Mouse (Mus musculus) CH12.LX (cell line): ENCODE measurements around the gene Otop3. TPM values are rescaled to one million over a fixed set of nuclear protein-coding genes. Genes with fewer than 3 reads are reported as not detected.

Experiments
- DNase-seq: peaks from one replicate; pipeline ENCODE4 v3.0.0-alpha.2; 2013; ENCODE audit errors: extremely low read depth
- H3K27ac ChIP-seq: 2 replicates; pipeline ENCODE4 v1.5.1; 2012; ENCODE audit warnings: low read depth, mild to moderate bottlenecking, control low read depth, moderate library complexity; ENCODE audit not compliant: insufficient read depth
- H3K27me3 ChIP-seq: replicated peaks from 2 replicates; pipeline ENCODE3; 2012; ENCODE audit warnings: inconsistent platforms
- H3K36me3 ChIP-seq, 2 experiments: replicated peaks in 1 of 2; 2 replicates each; pipeline versions ENCODE3 to v1.6.1; 2012; ENCODE audit warnings: inconsistent platforms in 1 of 2, low read length in 1 of 2, mild to moderate bottlenecking in 1 of 2, mixed read lengths in 1 of 2, moderate library complexity in 1 of 2; ENCODE audit not compliant: control insufficient read depth in 1 of 2, insufficient read depth in 1 of 2
- H3K4me1 ChIP-seq, 2 experiments: 2 replicates each; pipeline ENCODE4 v1.6.1; 2012; ENCODE audit warnings: inconsistent platforms in 1 of 2, moderate library complexity in 1 of 2; ENCODE audit not compliant: insufficient read depth in 2 of 2, control insufficient read depth in 1 of 2
- H3K4me2 ChIP-seq: 2 replicates; pipeline ENCODE4 v1.6.1; 2012; ENCODE audit warnings: low read depth, mild to moderate bottlenecking, control low read depth; ENCODE audit not compliant: poor library complexity, insufficient read depth, severe bottlenecking
- H3K4me3 ChIP-seq, 3 experiments: fragments of 150-350 bp in 1 of 3; sonication (generic) in 1 of 3; replicated peaks in 1 of 3; 2 replicates each; pipeline versions ENCODE3 to v1.5.1; 2011 to 2012; ENCODE audit warnings: low read depth in 2 of 3, low read length in 2 of 3, mild to moderate bottlenecking in 2 of 3, moderate library complexity in 2 of 3, control low read depth in 1 of 3, improper control_type of control experiment in 1 of 3, inconsistent platforms in 1 of 3, mixed read lengths in 1 of 3; ENCODE audit not compliant: poor library complexity in 1 of 3
- H3K79me2 ChIP-seq: replicated peaks from 2 replicates; pipeline ENCODE4 v1.6.1; 2012; ENCODE audit warnings: mild to moderate bottlenecking, moderate library complexity; ENCODE audit not compliant: control insufficient read depth, poor library complexity, insufficient read depth, severe bottlenecking; ENCODE audit errors: extremely low read depth
- H3K9ac ChIP-seq: 2 replicates; pipeline ENCODE4 v1.6.1; 2012; ENCODE audit warnings: low read depth, mild to moderate bottlenecking, control low read depth, moderate library complexity; ENCODE audit not compliant: insufficient read depth
- H3K9me3 ChIP-seq: replicated peaks from 2 replicates; pipeline ENCODE3; 2012; ENCODE audit warnings: low read length, inconsistent platforms, mixed read lengths
- BHLHE40 ChIP-seq: IDR thresholded peaks from 2 replicates; pipeline ENCODE4 v1.6.1; 2011; ENCODE audit warnings: mild to moderate bottlenecking, low read depth, low read length, improper control_type of control experiment
- CHD1 ChIP-seq: IDR thresholded peaks from 2 replicates; pipeline ENCODE4 v1.6.1; 2012; ENCODE audit warnings: low read depth, low read length, improper control_type of control experiment, inconsistent platforms
- CTCF ChIP-seq, 2 experiments: IDR thresholded peaks in 1 of 2; conservative IDR thresholded peaks in 1 of 2; 2 replicates each; pipeline ENCODE4 v1.5.1; 2011 to 2012; ENCODE audit warnings: low read depth in 2 of 2, low read length in 2 of 2, improper control_type of control experiment in 1 of 2, inconsistent platforms in 1 of 2, mild to moderate bottlenecking in 1 of 2, moderate library complexity in 1 of 2
- ELF1 ChIP-seq: IDR thresholded peaks from 2 replicates; pipeline ENCODE4 v1.6.1; 2014; ENCODE audit warnings: low read depth, mild to moderate bottlenecking, inconsistent platforms, low read length, improper control_type of control experiment
- ETS1 ChIP-seq: conservative IDR thresholded peaks from 2 replicates; pipeline ENCODE4 v1.6.1; 2012; ENCODE audit warnings: low read depth, mild to moderate bottlenecking, inconsistent platforms, low read length, improper control_type of control experiment, moderate library complexity
- JUN ChIP-seq: IDR thresholded peaks from 2 replicates; pipeline ENCODE4 v1.6.1; 2011; ENCODE audit warnings: low read depth, mild to moderate bottlenecking, low read length, improper control_type of control experiment, moderate library complexity; ENCODE audit not compliant: insufficient read depth
- JUND ChIP-seq: conservative IDR thresholded peaks from 2 replicates; pipeline ENCODE4 v1.6.1; 2011; ENCODE audit warnings: low read depth, low read length, improper control_type of control experiment
- MEF2A ChIP-seq: IDR thresholded peaks from 2 replicates; pipeline ENCODE4 v1.6.1; 2014; ENCODE audit warnings: low read depth, mild to moderate bottlenecking, inconsistent platforms, low read length, improper control_type of control experiment, borderline replicate concordance
- MXI1 ChIP-seq: IDR thresholded peaks from 2 replicates; pipeline ENCODE4 v1.6.1; 2011; ENCODE audit warnings: mild to moderate bottlenecking, low read depth, low read length, improper control_type of control experiment
- MYC ChIP-seq: IDR thresholded peaks from 2 replicates; pipeline ENCODE4 v1.6.1; 2011; ENCODE audit warnings: low read depth, mild to moderate bottlenecking, improper control_type of control experiment, low read length
- NELFE ChIP-seq: IDR thresholded peaks from 2 replicates; pipeline ENCODE4 v1.6.1; 2011; ENCODE audit warnings: low read depth, low read length, improper control_type of control experiment
- NRF1 ChIP-seq: IDR thresholded peaks from 2 replicates; pipeline ENCODE4 v1.6.1; 2014; ENCODE audit warnings: low read depth, mild to moderate bottlenecking, inconsistent platforms, low read length, improper control_type of control experiment, moderate library complexity
- PAX5 ChIP-seq: IDR thresholded peaks from 2 replicates; pipeline ENCODE4 v1.6.1; 2012; ENCODE audit warnings: low read length, inconsistent platforms, mixed read lengths
- POLR2A ChIP-seq: IDR thresholded peaks from 2 replicates; pipeline ENCODE4 v1.6.1; 2011; ENCODE audit warnings: low read depth, mild to moderate bottlenecking, improper control_type of control experiment, low read length
- SIN3A ChIP-seq: IDR thresholded peaks from 2 replicates; pipeline ENCODE4 v1.6.1; 2012; ENCODE audit warnings: low read length, improper control_type of control experiment, inconsistent platforms
- SMC3 ChIP-seq: IDR thresholded peaks from 2 replicates; pipeline ENCODE4 v1.6.1; 2011; ENCODE audit warnings: low read depth, low read length, improper control_type of control experiment
- TBP ChIP-seq: conservative IDR thresholded peaks from 2 replicates; pipeline ENCODE4 v1.6.1; 2011; ENCODE audit warnings: low read depth, low read length, improper control_type of control experiment
- TCF12 ChIP-seq: IDR thresholded peaks from 2 replicates; pipeline ENCODE4 v1.6.1; 2014; ENCODE audit warnings: low read depth, mild to moderate bottlenecking, inconsistent platforms, low read length, improper control_type of control experiment
- UBTF ChIP-seq: IDR thresholded peaks from 2 replicates; pipeline ENCODE4 v1.6.1; 2012; ENCODE audit warnings: low read depth, mild to moderate bottlenecking, inconsistent platforms, low read length, improper control_type of control experiment, moderate library complexity
- USF2 ChIP-seq: conservative IDR thresholded peaks from 2 replicates; pipeline ENCODE4 v1.6.1; 2011; ENCODE audit warnings: low read depth, low read length, improper control_type of control experiment
- ZC3H11A ChIP-seq: IDR thresholded peaks from 2 replicates; pipeline ENCODE4 v1.6.1; 2012; ENCODE audit warnings: low read depth, mild to moderate bottlenecking, inconsistent platforms, low read length, improper control_type of control experiment
- ZKSCAN1 ChIP-seq: IDR thresholded peaks from 2 replicates; pipeline ENCODE4 v1.6.1; 2012; ENCODE audit warnings: low read depth, inconsistent platforms, low read length, improper control_type of control experiment, borderline replicate concordance
- ZNF384 ChIP-seq: IDR thresholded peaks from 2 replicates; pipeline ENCODE4 v1.6.1; 2012; ENCODE audit warnings: low read depth, low read length, improper control_type of control experiment, inconsistent platforms
- dilution Hi-C: fragments of 300-500 bp; cut with MboI; formaldehyde crosslinking; loops from 2 replicates; pipeline ENCODE4 v1.14.3; 2020; ENCODE audit warnings: low sequenced_read_pairs; ENCODE audit not compliant: extremely low pct_unique_long_range_greater_than_20kb, extremely low pct_ligation_motif_present
- in situ Hi-C: fragments of 300-500 bp; cut with MboI; formaldehyde crosslinking; loops from 3 replicates; pipeline ENCODE4 v1.14.3; 2019; ENCODE audit warnings: low sequenced_read_pairs, low pct_ligation_motif_present, low pct_unique_long_range_greater_than_20kb, mixed read lengths
- polyA plus RNA-seq: library from polyadenylated mRNA; unstranded; fragments of >175 nt; gene quantifications from 2 replicates; pipeline ENCODE4 v1.2.1, GENCODE M21; 2012; ENCODE audit warnings: low read depth; ENCODE audit not compliant: insufficient read length
- total RNA-seq, 2 experiments: library from RNA; depleted of rRNA; stranded (reverse); fragments of 300-350 nt in 1 of 2; fragments of >200 nt in 1 of 2; gene quantifications; 2 replicates each; pipeline ENCODE4 v1.2.3; 2012 to 2014

Gene Otop3
- total and polyA plus RNA-seq, 3 experiments = not detected

DNA sequence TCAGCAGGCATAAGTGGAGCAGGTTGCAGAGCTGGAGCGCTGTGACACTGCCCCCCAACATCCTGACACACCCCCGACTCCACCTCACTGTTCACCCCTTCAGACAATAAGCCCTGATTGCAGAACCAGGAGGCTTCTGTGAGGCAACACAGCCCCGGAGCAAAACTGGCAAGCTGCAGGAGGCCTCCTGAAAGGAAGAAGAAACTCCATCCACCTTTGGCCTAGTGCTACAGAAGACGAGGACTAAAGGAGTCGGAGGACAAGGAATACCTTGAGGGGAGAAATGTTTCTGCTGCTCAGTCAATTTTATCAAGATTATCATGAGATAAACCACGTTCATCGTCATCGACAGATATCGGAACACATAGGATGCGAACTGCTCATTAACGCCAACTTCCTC is 38.6 kb upstream of the Otop3 start:
- dilution Hi-C loops = no loop called here

DNA sequence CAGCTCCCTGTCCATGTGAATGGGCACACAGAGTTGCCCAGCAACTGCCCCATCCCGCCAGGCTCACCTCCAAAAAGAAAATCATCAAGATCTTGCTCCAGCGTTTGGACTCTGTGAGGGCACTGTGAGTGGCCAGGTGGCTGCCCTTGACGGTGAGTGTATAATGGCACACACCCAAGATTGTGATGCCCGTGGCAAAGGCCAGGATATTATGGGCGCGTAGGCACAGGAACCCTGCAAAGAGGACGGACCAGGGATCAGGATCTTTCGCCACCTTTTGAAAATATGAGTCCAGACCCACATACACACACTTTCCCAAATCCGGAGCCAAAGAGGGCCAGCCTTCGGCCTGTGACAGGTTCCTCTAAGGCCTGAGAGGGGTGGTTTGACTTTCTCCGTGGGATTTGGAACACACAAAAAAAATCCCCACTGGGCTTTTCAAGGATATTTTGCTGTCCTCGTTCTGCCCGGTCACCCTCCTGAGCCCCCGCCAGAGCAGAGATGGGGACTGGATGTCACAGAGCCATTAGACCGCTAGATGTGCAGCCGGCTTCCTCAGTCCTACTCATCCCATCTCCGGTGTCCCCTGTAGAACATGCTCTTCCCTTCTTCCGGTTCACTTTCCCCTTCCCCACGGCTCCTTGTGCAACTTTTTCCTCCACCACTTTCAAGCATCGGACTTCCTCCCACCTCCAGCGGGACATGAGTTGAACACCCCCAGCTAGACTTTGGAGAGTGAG is 37.9 kb upstream of the Otop3 start:
- Histone ChIP-seq H3K9ac (peak overlapping the region; percentile 16; the same call in 1 of the 2 replicates), H3K9me3 (peaks cover 17% of the 10 kb centered on the region), H3K4me3 (peak overlapping the region; percentile 33 to 70 (median 48)), H3K4me1 (peaks cover 7 to 9% of the 10 kb centered on the region in 2 experiments), H3K79me2 (no peaks in the 10 kb centered on the region), H3K27me3 (peaks cover 80% of the 10 kb centered on the region), H3K36me3 (no peaks in the 10 kb centered on the region)
- dilution Hi-C loops = no loop called here
- DNase-seq = no peak
- in situ Hi-C loops = no loop called here
- no peak for TF ChIP-seq TBP
- 0 out of 2 replicates have a peak, but pooled peaks have one; percentile 5 for TF ChIP-seq ELF1
- no peak for TF ChIP-seq NELFE
- TF ChIP-seq, all 38 proteins: peak for 1
- Histone ChIP-seq H3K4me2 (peak overlapping the region; percentile 9), H3K27ac (no peak overlapping the region)

More for the DNA sequence above, 38.6 kb upstream of the Otop3 start:
- TF ChIP-seq BHLHE40 (no peak), ZNF384 (no peak), SMC3 (no peak), ZKSCAN1 (no peak), CTCF (conservative IDR thresholded peaks at IDR 0.05 in 1 of 2, IDR thresholded peaks at IDR 0.05 in 1 of 2; ENCODE audit: low read depth in 2 of 2, low read length in 2 of 2) (no peak), MEF2A (no peak), TCF12 (no peak), CHD1 (no peak), USF2 (no peak), ZC3H11A (no peak), ETS1 (no peak), POLR2A (no peak), MXI1 (no peak), JUN (no peak), MYC (no peak), SIN3A (no peak), NRF1 (no peak), PAX5 (no peak), JUND (no peak), UBTF (no peak)
- peaks cover 7 to 9% of the 10 kb centered on the region in 2 experiments for H3K4me1 ChIP-seq
- H3K9me3 ChIP-seq = peaks cover 16% of the 10 kb centered on the region
- no peaks in the 10 kb centered on the region for H3K79me2 ChIP-seq
- no peak overlapping the region for H3K4me3 ChIP-seq
- peaks cover 80% of the 10 kb centered on the region for H3K27me3 ChIP-seq
- DNase-seq = no peak
- H3K4me2 ChIP-seq = no peak overlapping the region
- no peaks in the 10 kb centered on the region for H3K36me3 ChIP-seq
- H3K9ac ChIP-seq = no peak overlapping the region
- in situ Hi-C loops = no loop called here
- no peak overlapping the region for H3K27ac ChIP-seq
